Mouse (Mus musculus): Measurements from ENCODE around the gene Hmgb3.

The Hmgb3 gene

DNA sequence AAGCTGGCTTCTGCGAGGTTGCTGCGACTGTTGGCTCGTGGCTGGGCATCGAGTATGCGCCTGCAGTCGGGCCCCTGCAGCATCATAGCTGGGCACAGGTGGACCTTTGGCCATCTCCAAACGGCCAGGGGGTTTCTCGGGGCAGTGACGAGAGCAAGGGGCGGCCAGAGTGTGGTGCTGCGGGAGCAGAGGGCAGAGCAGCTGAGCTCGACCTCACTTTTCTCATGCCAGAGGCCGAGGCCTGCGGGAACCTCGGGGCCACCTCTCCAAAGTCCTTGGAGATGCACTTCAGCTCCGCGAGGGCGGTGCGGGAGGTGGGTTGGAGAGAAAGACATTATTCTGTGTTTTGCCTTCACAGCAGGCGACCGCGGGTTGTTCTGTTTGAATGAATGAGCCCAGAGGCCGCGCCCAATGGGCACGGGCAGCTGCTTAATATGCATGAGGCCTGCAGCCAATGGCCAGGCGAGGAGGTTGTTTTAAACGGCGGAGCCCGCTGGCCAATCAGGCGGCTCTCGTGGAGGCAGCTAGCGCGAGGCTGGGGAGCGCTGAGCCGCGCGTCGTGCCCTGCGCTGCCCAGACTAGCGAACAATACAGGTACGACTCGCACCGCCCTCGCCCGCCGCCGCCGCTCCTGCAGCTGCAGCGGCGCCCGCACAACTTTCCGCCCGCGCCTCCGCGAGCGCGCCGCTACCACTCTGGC, at the start of gene Hmgb3:
Hmgb3 (plus strand) TSS at position 504 of the 700 bp plus-strand sequence.
- no peak for TF ChIP-seq GATA4 (IDR thresholded peaks at IDR 0.05; ENCODE audit: insufficient replicate concordance, low read length)

- no peak for TF ChIP-seq GATA4 (IDR thresholded peaks at IDR 0.05; ENCODE audit: insufficient replicate concordance, low read length)
These were observed 36.5 kb upstream of the Hmgb3 start for GRCm38 (mm10) chrX:71519252-71519651.

DNA sequence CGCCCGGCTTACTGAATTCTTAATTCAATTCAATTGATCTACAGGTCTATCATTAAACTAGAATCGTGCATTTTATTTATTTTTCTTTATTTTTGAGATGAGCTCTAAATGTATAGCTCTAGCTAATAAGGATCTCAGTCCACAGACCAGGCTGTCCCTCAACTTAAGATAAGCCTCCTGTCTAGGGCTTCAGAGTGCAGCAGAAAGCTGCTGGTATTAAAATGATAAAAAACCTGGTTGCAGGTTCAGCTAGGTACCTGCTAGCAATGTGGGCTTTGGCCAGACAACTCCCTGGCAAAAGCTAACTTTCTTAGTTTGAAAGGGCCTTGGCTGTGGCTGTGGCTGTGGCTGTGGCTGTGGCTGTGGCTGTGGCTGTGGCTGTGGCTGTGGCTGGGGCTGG, 32.8 kb upstream of the Hmgb3 start:
- TF ChIP-seq GATA4 (IDR thresholded peaks at IDR 0.05; ENCODE audit: insufficient replicate concordance, low read length) = no peak

- no peak for TF ChIP-seq GATA4 (IDR thresholded peaks at IDR 0.05; ENCODE audit: insufficient replicate concordance, low read length)
These were observed 31.4 kb upstream of the Hmgb3 start for GRCm38 (mm10) chrX:71524310-71524709.

- TF ChIP-seq GATA4 (IDR thresholded peaks at IDR 0.05; ENCODE audit: insufficient replicate concordance, low read length) = no peak
These were observed 30.0 kb upstream of the Hmgb3 start for GRCm38 (mm10) chrX:71525593-71526299.

- TF ChIP-seq GATA4 (IDR thresholded peaks at IDR 0.05; ENCODE audit: insufficient replicate concordance, low read length) = no peak
These were observed 28.3 kb upstream of the Hmgb3 start for GRCm38 (mm10) chrX:71527461-71527860.

DNA sequence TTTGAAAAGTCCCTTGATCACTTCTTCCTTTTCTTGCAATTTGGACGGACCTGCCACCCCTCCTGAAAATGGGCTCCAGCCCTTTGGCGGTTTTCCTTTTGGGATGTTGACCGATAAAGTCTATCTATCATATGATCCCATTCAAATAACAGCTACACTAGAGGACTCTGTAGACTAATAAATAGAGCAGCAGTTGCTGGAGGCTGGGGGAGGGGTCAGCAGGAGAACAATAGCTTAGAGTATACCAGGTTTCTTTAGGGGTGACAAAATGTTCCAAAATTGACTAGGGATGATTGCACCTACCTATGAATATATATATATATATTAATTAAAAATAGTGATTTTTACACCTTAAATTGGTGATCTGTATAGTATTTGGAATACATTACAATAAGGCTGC, 27.6 kb upstream of the Hmgb3 start:
- TF ChIP-seq GATA4 (IDR thresholded peaks at IDR 0.05; ENCODE audit: insufficient replicate concordance, low read length) = no peak

DNA sequence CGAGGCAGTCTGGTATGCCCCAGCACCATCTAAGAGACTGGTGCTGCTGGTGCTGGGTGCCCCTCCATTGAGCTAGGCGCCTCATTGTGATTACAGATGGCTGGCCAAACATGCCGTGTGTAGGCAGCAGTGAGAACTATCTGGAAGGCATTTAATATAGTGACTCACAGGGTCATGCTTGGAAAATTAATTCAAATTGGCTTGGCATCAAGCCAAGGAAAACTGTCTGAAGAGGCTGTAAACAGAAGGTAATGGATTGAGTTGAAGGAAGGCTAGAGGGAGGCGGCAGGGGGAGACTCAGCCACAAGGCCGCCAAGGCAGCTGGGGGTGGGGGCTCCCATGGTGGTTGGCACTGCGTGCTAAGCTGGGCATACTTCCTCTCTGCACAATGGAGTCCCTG, 27.1 kb upstream of the Hmgb3 start:
- no peak for TF ChIP-seq GATA4 (IDR thresholded peaks at IDR 0.05; ENCODE audit: insufficient replicate concordance, low read length)

- no peak for TF ChIP-seq GATA4 (IDR thresholded peaks at IDR 0.05; ENCODE audit: insufficient replicate concordance, low read length)
These were observed 23.1 kb upstream of the Hmgb3 start for GRCm38 (mm10) chrX:71532635-71533034.

GRCm38 (mm10) chrX:71534102-71534501, 21.6 kb upstream of the Hmgb3 start:
- no peak for TF ChIP-seq GATA4 (IDR thresholded peaks at IDR 0.05; ENCODE audit: insufficient replicate concordance, low read length)

DNA sequence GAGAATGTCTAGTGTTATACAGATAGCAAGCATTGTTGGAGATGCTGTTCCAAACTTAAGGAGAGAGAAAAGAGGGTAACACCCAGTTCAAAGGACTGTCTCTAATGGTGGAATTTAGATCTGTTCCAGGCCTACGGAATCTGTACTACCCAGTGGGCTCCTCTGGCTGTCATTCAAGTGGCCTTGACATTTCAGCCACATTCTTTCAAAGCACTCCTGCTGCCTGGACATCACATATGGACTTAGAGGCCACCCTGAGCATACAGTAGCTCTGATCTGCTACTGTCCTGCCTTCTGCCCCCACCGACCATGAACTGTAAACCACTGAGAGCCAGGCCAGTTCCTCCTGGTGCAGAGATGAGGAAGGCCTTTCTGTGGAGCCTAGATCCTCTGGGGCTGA, 17.9 kb upstream of the Hmgb3 start:
- no peak for TF ChIP-seq GATA4 (IDR thresholded peaks at IDR 0.05; ENCODE audit: insufficient replicate concordance, low read length)

GRCm38 (mm10) chrX:71540821-71541510, 14.8 kb upstream of the Hmgb3 start:
- no peak for TF ChIP-seq GATA4 (IDR thresholded peaks at IDR 0.05; ENCODE audit: insufficient replicate concordance, low read length)

- TF ChIP-seq GATA4 (IDR thresholded peaks at IDR 0.05; ENCODE audit: insufficient replicate concordance, low read length) = no peak
These were observed 11.0 kb upstream of the Hmgb3 start for GRCm38 (mm10) chrX:71544731-71545130.

- TF ChIP-seq GATA4 (IDR thresholded peaks at IDR 0.05; ENCODE audit: insufficient replicate concordance, low read length) = no peak
These were observed 10.6 kb upstream of the Hmgb3 start for GRCm38 (mm10) chrX:71545163-71545562.

GRCm38 (mm10) chrX:71556115-71556941, 610 bp downstream of the Hmgb3 start:
- TF ChIP-seq GATA4 (IDR thresholded peaks at IDR 0.05; ENCODE audit: insufficient replicate concordance, low read length) = no peak
